Mouse (Mus musculus): Measurements from ENCODE around the gene Snx10. TPM values are rescaled to one million over a fixed set of nuclear protein-coding genes. Genes with fewer than 3 reads are reported as not detected.

The Snx10 gene
- polyA plus RNA-seq, 1 experiment = 8.8 TPM

DNA sequence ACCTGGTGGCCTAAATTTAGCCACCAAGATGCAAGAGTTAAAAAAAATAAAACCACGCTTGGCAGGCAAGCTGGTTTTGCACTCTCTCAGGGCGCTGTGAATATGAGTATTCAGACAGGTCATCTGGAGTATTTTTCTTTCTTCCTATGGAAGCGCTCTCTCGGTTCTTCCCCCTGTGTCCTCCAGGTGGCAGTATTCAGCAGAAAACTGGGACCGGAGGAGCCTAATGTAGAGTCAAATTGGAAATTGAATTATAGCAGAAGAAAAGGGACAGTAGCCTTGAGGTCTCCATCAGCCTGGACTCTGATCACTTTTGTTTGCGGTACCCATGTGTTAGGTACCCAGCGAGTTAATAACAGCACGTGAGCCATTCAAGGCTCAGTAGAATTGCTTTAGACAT, 62.3 kb downstream of the Snx10 start:
- no peak for DNase-seq (ENCODE audit: low read depth)

DNA sequence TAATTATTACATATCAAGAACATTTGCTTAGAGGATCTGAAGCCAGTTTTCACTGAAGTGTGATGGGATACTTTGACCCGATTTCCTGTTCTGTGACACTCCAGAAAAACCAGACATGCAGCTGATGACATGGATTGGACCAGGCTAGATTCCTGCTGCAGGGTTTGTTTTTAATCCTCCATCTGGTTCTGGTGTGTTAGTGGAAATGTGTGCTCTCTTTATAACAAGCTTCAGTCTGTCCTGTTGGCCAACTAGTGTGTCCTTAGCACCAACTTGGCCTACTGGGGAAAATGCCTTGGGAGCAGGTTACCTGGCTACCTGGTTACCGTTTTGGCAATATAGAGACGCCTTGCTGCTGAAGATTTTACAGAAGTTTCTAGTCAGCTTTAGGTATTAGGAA, 63.6 kb downstream of the Snx10 start:
- DNase-seq (ENCODE audit: low read depth) = peak; percentile 62

DNA sequence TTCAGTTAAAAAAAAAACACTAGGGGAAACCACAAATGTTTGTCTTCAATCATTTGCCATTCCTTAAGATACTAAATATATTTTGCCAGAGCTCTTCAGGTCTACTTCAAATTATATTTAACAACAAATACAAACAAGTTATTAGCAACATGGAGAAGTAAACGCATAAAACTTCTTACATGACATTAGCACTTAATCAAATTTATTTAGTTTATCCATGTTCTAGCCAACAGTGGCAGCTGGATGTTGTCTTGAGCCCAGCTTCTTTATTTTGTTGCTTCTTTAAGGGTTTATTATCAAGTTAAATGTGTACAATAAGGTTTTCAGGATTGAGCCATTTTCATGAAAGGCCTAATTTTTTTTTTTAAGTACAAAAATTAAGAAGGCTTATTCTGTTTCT, 67.6 kb downstream of the Snx10 start:
- DNase-seq (ENCODE audit: low read depth) = no peak

DNA sequence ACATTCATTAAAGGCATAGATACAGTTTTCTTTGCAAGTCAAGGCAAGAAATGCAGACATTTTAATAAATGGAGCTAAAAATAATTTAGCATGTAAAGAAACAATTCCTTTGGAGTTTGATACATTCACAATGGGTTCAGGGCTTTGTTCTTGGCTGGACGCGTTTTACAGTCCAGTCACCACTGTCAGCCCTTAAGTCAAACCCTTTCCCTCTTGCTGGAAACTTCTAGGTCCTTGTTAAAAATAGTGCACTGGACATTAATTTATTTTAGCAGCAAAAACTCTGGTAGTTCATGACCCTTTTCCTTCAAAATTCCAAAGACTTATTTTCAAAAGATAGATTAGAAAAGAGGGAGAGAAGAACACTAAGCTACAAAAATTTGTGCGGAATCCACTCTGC, 68.1 kb downstream of the Snx10 start:
- no peak for DNase-seq (ENCODE audit: low read depth)

DNA sequence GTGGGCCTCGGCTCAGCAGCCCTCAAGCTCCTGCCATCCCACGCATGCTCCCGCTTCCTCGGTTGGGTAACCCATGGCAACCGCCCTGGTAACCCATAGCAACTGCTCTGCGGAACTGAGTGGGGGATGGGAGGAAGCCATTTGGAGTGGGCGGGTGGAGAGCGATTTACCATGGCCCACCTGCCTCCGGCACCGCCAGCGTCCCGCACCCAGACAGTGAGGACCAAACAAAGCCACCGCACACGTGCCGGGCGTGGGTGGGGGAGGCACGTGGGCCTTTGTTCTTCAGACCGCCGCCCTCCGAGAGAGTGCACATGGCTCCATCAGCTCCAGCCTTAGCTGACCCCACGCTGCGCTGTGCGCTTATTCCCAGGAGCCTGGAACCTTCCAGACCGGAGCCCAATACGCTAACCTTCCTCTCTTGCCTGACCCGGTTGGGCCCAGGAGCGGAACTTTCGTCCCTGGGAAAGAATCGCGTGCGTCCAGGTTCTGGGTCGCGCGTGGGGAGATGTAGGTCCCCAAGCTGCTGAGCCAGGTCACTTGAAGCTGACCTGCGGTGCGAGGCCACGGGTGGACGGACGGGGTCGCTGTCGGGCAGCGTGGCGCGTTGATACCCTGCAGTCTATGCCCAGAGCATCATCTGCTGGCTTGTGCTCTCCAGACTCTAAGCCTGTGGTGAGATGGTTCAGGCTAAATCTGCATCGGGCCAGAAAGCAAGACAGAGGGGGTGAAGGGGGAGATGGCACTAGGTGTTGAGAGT, 68.8 kb downstream of the Snx10 start:
- DNase-seq (ENCODE audit: low read depth) = no peak

DNA sequence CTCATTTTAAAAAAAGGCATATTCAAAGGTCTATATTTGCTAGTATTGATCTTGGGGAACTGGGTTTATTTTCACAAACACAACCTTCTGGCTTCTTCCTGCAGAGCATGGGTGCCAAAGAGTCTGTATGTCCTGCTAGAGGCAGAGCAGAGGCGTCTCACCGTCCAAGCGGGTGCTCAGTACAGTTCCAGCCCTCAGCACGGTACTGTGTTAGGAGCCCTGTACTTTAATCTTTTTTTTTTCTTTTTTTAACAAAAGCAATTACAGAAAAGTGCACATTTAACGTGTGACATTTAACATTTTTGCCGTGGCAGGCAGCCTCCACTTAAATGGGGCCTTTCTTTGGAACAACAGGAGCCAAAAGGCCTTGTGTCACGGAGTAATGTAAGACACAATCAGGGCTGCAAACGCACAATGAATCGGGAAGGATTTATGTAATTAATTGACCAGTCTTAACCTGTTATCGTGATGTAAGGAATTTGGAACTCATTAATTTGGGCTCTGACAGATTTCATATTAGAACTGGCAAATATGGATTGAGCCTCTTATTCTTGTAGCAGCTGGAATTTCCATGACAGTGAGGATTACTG, 69.8 kb downstream of the Snx10 start:
- DNase-seq (ENCODE audit: low read depth) = peak; percentile 50

DNA sequence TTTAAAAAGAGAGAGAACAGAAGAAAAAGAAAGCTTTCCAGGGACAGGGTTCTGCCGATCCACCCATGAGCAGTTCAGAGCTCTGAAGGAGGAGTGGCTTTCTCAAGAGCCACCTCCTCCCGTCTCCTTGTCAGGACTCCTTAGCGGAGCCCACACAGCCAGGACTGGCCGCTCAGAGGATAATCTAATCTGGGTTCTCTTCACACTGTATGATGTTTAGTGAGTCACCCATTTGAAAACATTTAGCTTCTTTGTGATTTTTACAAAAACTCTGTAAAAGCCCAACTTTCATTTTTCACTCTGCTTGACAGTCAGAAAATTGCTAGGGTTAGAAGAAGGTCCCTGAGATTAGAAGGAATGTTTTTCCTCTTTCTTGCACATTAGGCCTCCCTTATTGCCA, 70.8 kb downstream of the Snx10 start:
- no peak for DNase-seq (ENCODE audit: low read depth)

DNA sequence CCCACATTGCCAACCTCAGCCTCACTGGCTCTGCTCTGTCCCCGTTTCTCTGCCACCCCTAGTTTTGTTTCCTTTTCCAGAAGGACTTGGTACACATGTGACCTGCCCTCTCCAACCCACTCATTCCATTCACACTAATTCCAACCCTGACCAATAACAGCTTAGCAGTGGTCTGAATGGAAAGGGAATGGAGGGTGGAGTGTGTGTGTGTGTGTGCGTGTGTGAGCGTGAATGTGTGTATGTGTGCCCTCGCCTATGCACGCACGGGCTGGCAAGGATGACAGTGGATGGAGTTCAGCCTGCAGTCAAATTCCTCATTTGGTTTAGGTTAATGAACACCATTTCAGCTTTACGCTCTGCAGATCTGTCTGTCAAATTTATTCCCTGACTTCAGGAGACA, 74.4 kb downstream of the Snx10 start:
- DNase-seq (ENCODE audit: low read depth) = no peak

DNA sequence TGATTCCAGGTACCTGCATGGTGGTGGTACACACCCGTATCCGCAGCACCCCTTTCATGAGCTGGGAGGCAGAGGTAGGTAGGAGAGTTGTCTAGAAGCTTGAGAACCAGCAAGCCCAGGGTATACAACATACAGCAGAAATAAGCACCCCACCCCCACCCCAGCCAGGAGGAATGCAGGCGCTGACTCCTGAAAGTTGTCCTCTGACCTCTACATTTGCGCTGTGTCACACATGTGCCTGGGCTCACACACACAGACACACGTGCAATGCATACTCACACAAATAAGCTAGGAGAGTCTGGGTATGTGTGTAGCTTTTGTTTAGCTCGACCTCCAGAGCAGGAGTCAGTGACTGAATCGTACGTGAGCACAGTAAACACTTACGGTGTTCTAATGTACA, 76.7 kb downstream of the Snx10 start:
- no peak for DNase-seq (ENCODE audit: low read depth)

DNA sequence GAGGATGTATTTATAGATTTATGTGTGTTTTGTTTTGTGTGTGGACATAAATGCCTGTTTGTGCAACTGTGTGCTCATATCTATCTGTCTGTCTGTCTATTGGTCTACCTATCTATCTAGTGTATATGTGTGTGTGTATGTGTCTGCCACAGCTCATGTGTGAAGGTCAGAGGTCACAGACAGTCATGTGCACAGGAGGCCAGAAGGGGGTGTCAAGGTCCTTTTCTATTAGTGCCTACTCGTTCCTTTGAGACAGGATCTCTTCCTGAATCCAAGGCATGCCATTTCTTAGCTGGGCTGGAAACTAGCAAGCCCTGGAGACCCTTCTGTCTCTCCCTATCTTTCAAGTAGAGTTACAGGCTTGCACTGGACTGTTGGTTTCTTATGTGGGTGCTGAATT, 78.6 kb downstream of the Snx10 start:
- no peak for DNase-seq (ENCODE audit: low read depth)

DNA sequence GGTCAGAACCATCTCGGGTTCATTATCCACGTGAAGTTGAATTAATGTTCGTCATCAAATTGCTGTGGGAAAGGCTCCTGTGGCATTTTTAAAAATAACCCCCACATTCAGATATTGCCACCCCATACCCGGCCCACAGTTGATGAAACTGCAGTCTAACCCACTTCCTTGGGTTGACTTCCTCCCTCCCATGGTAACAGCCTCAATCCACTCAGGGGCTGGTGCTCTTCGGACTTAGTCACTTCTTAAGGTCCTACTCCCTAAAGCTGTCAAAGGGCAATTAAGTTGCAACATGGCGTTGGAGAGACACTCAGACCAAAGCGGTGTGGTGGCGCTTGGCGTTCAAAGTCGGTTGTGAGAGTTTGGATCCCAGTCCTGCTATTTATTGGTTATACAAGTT, 80.0 kb downstream of the Snx10 start:
- no peak for DNase-seq (ENCODE audit: low read depth)

DNA sequence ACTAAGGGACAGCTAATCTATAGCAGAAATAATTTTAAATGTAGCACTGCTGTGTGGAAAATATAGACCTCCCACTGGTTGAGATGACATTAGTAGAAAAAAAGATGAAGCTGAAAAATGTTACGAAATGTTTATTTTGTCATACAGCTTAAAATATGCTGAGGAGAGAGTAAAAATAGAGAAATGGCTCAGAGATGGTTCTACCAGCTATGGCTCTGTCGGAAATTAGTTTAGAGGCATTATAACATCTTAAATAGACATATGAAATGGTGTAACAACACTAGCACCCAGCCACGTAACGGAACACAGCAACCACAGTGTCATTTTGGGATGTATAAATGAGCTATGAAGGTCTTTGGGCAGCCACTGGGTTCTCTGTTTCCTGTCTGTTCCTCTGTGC, 82.5 kb downstream of the Snx10 start:
- no peak for DNase-seq (ENCODE audit: low read depth)

DNA sequence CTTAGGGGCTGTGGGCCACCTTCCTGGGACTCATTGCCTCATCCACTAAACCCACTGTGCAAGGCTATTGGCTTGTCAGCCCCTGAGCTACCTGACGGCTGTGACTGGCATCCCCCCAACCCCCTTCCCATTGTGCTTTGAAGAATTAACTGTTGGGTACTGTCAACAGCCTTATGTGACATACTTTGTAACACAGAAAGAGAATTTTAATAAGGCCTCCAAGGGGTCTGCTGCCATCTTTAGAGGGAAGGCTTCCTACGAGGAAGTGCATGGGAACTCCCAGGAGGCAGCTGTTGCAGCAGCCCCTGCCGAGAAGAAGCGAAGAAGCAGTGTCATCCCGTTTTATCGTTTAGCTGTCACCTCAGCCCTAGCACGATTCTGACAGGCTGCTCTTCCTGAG, 83.1 kb downstream of the Snx10 start:
- no peak for DNase-seq (ENCODE audit: low read depth)

DNA sequence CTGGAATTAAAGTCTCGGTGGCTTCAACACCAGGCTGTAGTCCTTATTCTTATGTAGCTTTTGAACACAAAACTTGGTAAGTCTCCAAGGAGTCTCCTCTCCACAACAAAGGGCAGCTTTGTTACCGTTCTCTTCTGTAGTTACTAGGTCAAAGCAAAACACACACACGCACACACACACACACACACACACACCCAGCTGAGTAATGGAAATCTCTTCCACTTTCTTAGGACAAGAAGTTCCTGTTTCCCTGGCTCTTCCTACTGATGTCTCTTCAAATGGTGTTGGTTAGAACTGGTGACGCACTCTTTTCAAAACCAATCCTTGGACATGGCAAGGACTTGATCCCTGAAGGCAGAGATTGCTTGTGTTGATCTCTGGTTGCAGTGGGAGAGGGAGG, 87.9 kb downstream of the Snx10 start:
- DNase-seq (ENCODE audit: low read depth) = no peak

DNA sequence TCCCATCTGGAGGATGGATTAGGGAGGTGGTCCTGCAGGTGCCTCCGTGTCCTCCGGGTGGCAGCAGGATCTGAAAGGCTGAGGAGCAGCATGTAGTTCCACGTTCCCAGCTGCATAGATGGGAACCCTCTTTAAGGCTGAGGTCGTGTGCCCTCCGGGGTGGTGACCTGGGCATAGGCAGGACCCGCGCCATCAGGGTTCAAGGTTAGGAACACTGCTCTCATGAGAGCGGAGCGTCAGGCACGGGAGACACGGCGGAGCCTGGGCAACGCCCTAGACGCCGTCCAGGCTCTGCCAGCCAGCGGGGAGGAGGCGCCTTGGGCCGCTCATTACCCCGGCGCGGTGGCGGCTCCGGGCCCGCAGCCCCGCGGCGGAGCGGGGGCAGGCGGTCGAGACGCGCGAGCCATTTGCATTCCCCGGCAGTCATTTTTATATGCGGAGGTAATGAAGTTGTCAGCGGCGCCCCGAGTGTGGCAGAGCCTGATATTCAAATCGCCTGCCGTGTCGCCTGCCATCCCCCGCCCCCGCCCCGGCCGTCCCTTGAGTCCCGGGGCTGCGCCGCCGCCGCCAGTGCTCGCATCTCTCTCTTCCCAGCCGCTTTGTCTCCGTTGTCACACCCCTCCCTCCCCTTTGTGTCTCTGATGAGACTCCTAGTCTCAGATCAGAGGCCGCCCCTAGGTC, 88.8 kb downstream of the Snx10 start:
- no peak for DNase-seq (ENCODE audit: low read depth)

DNA sequence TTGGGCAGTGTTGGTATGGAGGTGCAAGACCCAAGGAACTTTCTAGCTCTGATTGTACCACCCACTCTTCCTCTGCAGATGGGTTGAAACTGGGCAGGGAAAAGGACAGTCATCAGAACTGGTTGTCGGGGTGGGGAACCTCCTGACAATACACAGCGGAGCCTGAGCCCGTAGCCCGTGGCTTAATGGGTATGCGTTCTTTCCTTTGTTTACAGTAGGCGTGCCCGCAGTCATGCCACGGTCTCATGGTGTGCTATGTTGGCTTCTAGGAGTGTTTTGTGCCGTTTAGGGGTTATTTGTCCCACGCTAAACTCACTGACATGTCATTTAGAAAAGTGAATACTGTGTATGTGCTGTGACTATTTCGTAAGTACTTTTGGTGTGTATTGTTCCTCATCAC, 90.0 kb downstream of the Snx10 start:
- no peak for DNase-seq (ENCODE audit: low read depth)

DNA sequence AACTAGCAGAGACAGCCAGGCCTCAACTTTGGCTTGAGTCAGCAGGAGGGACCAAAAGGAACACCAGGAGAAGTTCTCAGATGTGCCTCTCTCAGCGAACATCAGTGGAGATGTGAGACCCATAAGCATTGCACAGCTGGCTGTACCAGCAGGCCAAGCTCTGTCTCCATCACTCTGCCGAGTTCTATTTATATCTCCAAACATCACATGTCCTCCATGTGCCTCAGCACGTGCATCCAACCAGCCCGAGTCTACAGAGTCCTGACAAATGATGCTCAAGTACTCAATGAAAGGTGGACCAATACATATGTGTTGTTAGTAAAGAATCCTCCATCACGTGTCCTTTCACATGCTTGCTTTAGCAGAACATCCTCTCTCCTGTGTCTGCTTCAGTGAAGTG, 103.1 kb downstream of the Snx10 start:
- DNase-seq (ENCODE audit: low read depth) = no peak

DNA sequence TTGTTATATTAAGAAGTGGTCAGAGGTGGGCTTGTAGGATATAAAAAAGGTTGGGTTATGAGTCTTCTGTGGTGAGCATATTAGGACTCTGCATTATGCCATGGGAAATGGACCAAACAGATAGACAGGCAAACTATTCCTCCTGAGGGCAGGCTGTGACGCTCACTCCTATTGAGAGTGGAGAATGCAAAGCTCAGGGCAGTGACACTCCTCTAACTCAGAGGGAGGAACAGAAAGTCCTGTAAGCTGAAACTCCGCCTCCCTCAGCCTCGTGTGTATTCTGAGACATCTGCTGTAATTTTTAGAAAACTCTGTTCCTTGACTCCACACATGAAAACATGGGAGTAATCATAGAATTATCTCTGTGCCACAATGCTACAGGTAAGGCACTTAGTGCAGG, 106.0 kb downstream of the Snx10 start:
- no peak for DNase-seq (ENCODE audit: low read depth)

DNA sequence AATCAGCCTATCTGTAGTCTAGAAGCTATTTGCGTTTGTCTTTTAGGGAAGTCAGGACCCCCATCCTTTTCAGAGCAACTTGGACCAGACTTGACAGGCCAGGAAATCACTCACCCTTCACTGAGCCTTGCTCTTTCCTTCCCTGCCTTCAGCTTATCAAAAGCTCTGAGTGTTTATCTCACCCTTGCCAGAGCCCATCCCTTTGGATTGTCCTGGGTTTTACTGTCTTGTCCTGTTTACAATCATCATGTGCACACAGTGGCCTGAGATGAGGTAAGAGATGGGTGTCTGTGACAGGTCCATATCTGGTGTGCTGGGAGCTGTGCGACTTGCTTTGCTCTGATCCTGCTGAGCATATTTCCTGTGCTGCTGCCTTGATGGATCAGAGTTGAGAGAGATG, 106.5 kb downstream of the Snx10 start:
- no peak for DNase-seq (ENCODE audit: low read depth)

DNA sequence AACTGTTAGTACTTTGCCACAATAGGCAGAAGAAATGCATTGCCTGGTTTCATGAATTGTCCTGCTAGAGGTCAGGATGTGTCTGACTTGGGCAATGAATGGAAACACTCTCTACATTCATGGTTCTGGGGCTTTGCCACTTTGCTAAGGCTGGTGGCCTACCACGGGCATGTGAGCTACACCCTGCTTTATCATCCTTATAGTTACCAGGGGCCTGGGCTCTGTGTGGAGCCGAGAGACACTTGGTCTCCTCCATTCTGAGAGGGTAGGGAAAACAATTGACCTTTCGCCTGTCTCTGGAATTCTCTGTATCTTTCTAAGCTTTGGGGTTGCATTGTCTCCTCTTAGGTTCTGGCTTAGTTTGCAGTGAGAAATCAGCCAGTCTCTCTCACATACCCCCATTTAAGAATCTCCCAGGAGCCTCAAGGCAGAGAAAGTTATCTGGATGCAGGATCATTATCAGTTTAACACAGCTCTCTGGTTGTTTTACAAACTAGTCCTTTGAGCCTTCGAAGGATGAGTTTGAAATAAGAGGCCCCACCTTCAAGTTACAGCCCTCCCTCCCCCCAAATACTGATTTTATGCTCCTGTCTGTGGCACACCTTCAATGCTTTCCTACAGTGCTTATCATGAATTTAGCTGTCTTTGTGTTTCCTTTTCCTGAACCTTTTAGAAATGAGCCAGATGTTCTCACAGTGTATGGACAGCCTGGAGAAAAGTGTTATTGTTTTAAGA, 109.4 kb downstream of the Snx10 start:
- DNase-seq (ENCODE audit: low read depth) = no peak

DNA sequence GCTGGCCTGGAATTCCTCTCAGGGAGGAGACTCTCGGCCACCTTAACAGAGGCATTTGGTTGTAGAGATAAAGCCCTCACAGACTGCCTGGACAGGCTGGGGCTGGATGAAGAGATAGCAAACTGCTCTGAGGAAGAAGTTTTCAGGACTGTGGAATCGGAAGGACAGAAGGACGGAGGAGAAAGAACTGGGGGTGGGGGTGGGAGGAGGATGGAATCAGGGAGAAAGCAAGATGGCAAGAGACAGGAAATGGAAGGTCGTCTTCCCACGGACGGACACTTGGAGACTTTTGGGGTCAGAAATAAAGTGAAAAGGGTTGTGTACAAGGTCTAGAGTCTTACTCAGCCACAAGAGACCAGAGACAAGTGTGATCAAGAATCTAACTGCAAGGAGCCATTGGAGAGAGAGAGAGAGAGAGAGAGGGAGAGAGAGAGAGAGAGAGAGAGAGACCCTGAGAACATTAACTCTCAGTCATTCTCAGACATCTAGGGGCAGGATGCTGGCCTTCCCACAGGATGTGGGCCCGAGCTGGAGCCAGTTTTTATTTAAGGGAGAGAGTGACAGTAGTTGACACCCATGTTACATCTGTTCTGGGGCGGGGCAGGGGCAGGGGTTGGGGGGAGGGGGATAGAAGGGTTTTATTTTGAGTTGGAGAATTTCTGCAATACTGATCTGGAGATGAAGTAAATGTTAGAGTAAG, 110.1 kb downstream of the Snx10 start:
- DNase-seq (ENCODE audit: low read depth) = no peak

DNA sequence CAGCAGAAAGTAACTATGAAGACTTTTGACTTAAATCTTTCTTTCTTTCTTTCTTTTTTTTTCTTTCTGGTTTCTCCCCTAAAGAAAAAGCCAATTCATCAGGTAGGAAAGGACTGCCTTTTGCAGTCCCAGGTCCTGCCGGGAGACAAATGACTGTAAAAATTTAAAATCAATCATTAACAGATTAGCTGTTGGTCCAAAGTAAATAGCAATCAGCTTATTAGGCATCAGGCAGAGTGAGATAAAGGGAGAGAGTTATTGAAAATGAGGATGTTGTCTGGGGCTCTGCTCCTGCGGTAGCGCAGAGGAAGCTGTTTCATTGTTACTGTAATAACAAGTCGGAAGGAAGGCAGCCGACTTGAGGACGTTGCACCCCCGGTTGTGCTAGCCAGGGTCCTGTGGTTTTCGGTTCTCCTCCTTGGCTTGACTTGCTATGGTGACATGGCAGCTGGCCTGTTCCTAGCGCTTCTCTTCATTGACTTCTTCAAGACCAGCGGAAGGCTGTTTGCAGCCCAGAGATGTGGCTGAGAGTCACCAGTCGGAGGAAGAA, 112.4 kb downstream of the Snx10 start:
- no peak for DNase-seq (ENCODE audit: low read depth)

Data from gonadal fat pad, adult 2 months (tissue).